Mouse (Mus musculus): Measurements from ENCODE around the gene Pimreg. TPM values are rescaled to one million over a fixed set of nuclear protein-coding genes. Genes with fewer than 3 reads are reported as not detected.

Gene Pimreg
- polyA plus RNA-seq, 1 experiment = 0.79 TPM

DNA sequence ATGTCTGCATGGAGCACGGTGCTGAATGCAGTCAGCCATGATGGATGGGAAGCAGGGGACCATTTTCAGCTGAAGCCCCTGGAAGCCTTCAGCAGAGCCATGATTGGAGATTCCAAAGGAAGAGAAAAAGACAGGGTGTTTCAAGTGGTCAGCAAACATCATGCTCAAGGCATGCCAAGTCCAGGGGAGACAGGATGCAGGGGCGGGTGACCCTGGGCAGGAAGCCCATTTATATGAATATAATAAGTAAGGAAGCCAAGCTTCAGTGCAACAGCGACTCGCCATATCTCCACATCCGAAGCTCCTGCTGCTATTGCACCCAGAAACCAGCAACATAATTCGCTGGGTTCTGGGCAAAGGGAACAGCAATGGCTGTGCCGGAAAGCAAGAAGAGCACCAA lies 52.6 kb downstream of the Pimreg start:
- Histone ChIP-seq H3K27me3 (ENCODE audit: control insufficient read depth, insufficient read depth, low read length) (no peaks in the 10 kb centered on the region), H3K27ac (ENCODE audit: control insufficient read depth, insufficient read depth, low read depth, low read length) (no peak overlapping the region), H3K4me1 (ENCODE audit: control insufficient read depth, insufficient read depth, low read length) (no peaks in the 10 kb centered on the region), H3K36me3 (ENCODE audit: control insufficient read depth, insufficient read depth, low read length) (no peaks in the 10 kb centered on the region), H3K4me3 (ENCODE audit: control insufficient read depth, low read depth, low read length) (no peak overlapping the region)
- TF ChIP-seq POLR2A (IDR thresholded peaks at IDR 0.05; ENCODE audit: control insufficient read depth, low read depth, low read length) (no peak), CTCF (IDR thresholded peaks at IDR 0.05; ENCODE audit: control insufficient read depth, insufficient read depth, insufficient replicate concordance, low read depth, low read length) (no peak)

GRCm38 (mm10) chr11:72095994-72096393 lies 54.2 kb downstream of the Pimreg start:
- Histone ChIP-seq H3K27me3 (ENCODE audit: control insufficient read depth, insufficient read depth, low read length) (no peaks in the 10 kb centered on the region), H3K36me3 (ENCODE audit: control insufficient read depth, insufficient read depth, low read length) (no peaks in the 10 kb centered on the region), H3K4me1 (ENCODE audit: control insufficient read depth, insufficient read depth, low read length) (no peaks in the 10 kb centered on the region), H3K4me3 (ENCODE audit: control insufficient read depth, low read depth, low read length) (no peak overlapping the region), H3K27ac (ENCODE audit: control insufficient read depth, insufficient read depth, low read depth, low read length) (no peak overlapping the region)
- TF ChIP-seq POLR2A (IDR thresholded peaks at IDR 0.05; ENCODE audit: control insufficient read depth, low read depth, low read length) = no peak
- no peak for TF ChIP-seq CTCF (IDR thresholded peaks at IDR 0.05; ENCODE audit: control insufficient read depth, insufficient read depth, insufficient replicate concordance, low read depth, low read length)

Other genes with a start within 250 kb of the Pimreg start
- gene Aipl1, start 4.5 kb upstream of the Pimreg start, polyA plus RNA-seq (2012; rRNA removed) = 0.29 and 0.62 TPM in 2 replicates
- gene Pitpnm3, start 93.7 kb downstream of the Pimreg start, polyA plus RNA-seq (2012; rRNA removed) = 2.6 and 3.2 TPM in 2 replicates
- gene Gm43951, start 164.8 kb downstream of the Pimreg start, polyA plus RNA-seq (2012; rRNA removed) = 0.78 and 1.1 TPM in 2 replicates
- gene 4933427D14Rik, start 165.4 kb downstream of the Pimreg start, polyA plus RNA-seq (2012; rRNA removed) = 19.1 and 33.1 TPM in 2 replicates
- 15.8 and 17.5 TPM in 2 replicates for gene Txndc17, start 165.5 kb downstream of the Pimreg start, polyA plus RNA-seq (2012; rRNA removed)
- gene Med31, start 173.6 kb downstream of the Pimreg start, polyA plus RNA-seq (2012; rRNA removed) = 21.5 and 23.5 TPM in 2 replicates
- 34.1 and 37.6 TPM in 2 replicates for gene Slc13a5, start 225.2 kb downstream of the Pimreg start, polyA plus RNA-seq (2012; rRNA removed)